Mouse (Mus musculus): ENCODE results near the gene Fbxo2.

- TF ChIP-seq RAD21 (IDR thresholded peaks at IDR 0.05; ENCODE audit: low read depth, low read length) (no peak), TCF12 (IDR thresholded peaks at IDR 0.05; ENCODE audit: low read depth, low read length) (no peak), ZMIZ1 (IDR thresholded peaks at IDR 0.05; ENCODE audit: low read depth, low read length) (no peak), POLR2A (IDR thresholded peaks at IDR 0.05; ENCODE audit: low read depth, low read length) (no peak), EP300 (IDR thresholded peaks at IDR 0.05; ENCODE audit: low read length) (no peak), ZNF384 (IDR thresholded peaks at IDR 0.05; ENCODE audit: low read depth, low read length) (no peak), CTCF (conservative IDR thresholded peaks at IDR 0.05 in 1 of 2, IDR thresholded peaks at IDR 0.05 in 1 of 2; ENCODE audit: low read depth in 2 of 2, low read length in 2 of 2) (no peak), KAT2A (IDR thresholded peaks at IDR 0.05; ENCODE audit: insufficient replicate concordance, low read length) (no peak), CHD2 (IDR thresholded peaks at IDR 0.05; ENCODE audit: low read length) (no peak), RCOR1 (conservative IDR thresholded peaks at IDR 0.05; ENCODE audit: low read depth, low read length) (no peak), MXI1 (IDR thresholded peaks at IDR 0.05; ENCODE audit: low read depth, low read length) (no peak)
Measured at GRCm38 (mm10) chr4:148214460-148215136, 54.2 kb downstream of the Fbxo2 start.
